Mouse (Mus musculus) heart, adult 2 months (tissue): ENCODE measurements around the gene Acpp.

Experiments
- CTCF ChIP-seq: fragments of 200-600 bp; IDR thresholded peaks from 2 replicates; pipeline ENCODE4 v1.8.1; 2022; ENCODE audit warnings: antibody characterized with exemption, mild to moderate bottlenecking, moderate library complexity
- EP300 ChIP-seq: fragments of 200-500 bp; IDR thresholded peaks from 2 replicates; pipeline ENCODE4 v1.6.1; 2011; ENCODE audit warnings: low read depth, low read length, control low read depth; ENCODE audit not compliant: insufficient read depth
- POLR2A ChIP-seq: fragments of 200-500 bp; IDR thresholded peaks from 2 replicates; pipeline ENCODE4 v1.6.1; 2011; ENCODE audit warnings: mild to moderate bottlenecking, low read depth, low read length, control low read depth; ENCODE audit not compliant: insufficient read depth

GRCm38 (mm10) chr9:104306734-104307133, 30.8 kb downstream of the Acpp start:
- TF ChIP-seq CTCF (peak; percentile 94), POLR2A (no peak), EP300 (peak; percentile 55; the same call in 1 of the 2 replicates)
